Mouse (Mus musculus) left cerebral cortex, postnatal 4 days (tissue): ENCODE results near the gene Bglap. TPM values are rescaled to one million over a fixed set of nuclear protein-coding genes. Genes with fewer than 3 reads are reported as not detected.
A peak's percentile ranks its signal among the peaks of the same experiment; 100 is the strongest.
"Not testable (repeated sequence)": the region's sequence is repeated elsewhere in the genome, so short reads cannot be mapped to it uniquely, and the experiment has no call there.

Experiments used
- DNase-seq: peaks from one replicate; pipeline ENCODE4 v3.0.0-alpha.2; 2022
- intact Hi-C: fragments of 180-260 bp; cut with DNase I; formaldehyde crosslinking; loops from one replicate; pipeline ENCODE4 v1.15.1; 2025
- total RNA-seq, 2 experiments: library from RNA; stranded (reverse); gene quantifications; 2 replicates each; pipeline ENCODE4 v1.2.3; 2021

The Bglap gene
- total RNA-seq, result not detected

DNA sequence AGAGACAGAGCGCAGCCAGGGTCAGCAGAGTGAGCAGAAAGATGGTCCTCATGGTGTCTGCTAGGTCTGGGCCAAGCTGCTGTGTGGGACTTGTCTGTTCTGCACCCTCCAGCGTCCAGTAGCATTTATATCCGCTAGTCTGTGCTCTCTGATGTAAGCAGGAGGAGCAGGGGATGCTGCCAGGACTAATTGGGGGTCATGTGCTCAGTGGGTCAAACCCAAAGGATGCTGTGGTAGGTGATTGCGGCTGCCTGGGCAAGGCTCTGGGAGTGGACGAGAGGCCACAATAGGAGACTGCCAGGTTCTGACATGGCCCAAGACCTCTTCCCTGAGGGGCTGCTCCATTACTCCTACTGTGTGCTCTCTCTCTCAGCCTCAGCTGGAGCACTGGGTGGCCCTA, at the start of gene Bglap:
Bglap (minus strand) TSS at position 101 of the 400 bp plus-strand sequence.
- intact Hi-C loops, result no loop called here
- no peak for DNase-seq

GRCm38 (mm10) chr3:88428639-88429038, 44.4 kb upstream of the Bglap start:
- intact Hi-C loops, DNase-seq: not testable (repeated sequence)

DNA sequence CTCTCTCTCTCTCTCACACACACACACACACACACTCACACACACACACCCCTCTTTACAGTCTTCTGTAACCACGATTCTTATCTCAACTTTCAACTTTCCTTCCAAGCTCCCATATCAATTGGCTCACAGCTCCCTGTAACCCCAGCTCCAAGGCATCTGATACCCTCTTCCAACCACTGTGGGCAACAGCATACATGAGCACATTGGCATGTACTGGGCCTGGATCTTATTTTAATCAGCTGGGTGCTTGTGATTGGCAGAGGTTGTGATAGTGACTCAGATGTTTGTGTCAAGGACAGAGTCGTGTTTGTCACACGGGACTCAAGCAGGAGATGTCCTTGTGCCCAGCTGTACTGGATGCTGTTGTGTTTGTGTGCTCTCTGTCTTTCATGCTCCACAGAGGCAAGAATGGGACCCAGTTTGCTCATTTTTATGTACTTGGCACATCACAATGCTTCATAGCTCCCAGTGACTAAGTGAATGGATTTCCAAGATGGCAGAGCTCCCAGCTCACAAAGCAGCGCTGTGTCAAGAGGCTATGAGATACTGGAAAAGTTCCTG, 43.2 kb upstream of the Bglap start:
- intact Hi-C loops, result no loop called here
- DNase-seq, result no peak

DNA sequence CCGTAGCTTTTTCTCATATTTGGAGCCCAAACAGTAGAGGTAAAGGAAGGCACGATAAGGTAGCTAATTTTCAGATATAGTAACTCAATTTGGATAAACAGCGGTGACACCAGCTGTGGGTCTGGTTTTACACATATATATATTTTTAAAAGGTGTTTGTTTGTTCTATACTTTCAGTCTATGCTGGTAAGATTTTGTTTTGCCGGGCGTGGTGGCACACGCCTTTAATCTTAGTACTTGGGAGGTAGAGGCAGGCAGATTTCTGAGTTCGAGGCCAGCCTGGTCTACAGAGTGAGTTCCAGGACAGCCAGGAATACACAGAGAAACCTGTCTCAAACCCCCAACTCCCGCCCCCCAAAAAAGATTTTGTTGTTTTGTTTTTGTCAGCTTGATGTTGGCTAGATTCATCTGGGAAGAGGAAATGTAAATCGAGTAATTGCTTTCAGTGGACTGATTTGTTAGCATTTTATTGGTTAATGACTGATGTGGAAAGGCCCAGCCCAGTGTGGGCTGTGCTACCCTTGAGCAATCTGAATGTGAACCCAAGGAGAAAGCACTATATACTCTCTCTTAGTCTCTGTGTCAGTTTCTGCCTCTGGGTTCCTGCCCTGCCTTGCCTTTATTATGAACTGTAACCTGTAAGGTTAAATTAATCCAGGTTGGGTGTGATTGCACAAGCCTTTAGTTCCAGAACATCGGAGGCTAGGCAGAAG, 41.6 kb upstream of the Bglap start:
- DNase-seq, result no peak
- intact Hi-C loops, result no loop called here

DNA sequence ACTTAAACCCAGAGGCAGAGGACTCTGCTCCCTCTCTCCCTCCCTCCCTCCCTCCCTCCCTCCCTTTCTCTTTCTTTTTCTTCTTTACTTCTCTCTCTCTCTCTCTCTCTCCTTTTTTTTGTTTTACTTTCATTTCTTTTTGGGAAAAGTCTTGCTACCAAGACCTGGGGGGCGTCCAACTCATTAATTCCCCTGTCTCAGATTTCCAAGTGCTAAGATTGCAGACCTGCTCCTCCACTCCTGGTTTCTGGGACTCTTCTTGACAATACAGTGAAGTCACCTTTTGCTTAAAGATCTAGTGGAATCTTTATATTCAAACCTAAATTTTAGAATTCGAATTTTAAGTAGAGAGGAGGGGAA, 41.0 kb upstream of the Bglap start:
- no peak for DNase-seq
- intact Hi-C loops, result no loop called here

GRCm38 (mm10) chr3:88424605-88425329, 40.5 kb upstream of the Bglap start, which contains the start of gene Slc25a44:
Slc25a44 (minus strand) TSS chr3:88425139.
- intact Hi-C loops, result no loop called here
- DNase-seq, result peak; percentile 93

DNA sequence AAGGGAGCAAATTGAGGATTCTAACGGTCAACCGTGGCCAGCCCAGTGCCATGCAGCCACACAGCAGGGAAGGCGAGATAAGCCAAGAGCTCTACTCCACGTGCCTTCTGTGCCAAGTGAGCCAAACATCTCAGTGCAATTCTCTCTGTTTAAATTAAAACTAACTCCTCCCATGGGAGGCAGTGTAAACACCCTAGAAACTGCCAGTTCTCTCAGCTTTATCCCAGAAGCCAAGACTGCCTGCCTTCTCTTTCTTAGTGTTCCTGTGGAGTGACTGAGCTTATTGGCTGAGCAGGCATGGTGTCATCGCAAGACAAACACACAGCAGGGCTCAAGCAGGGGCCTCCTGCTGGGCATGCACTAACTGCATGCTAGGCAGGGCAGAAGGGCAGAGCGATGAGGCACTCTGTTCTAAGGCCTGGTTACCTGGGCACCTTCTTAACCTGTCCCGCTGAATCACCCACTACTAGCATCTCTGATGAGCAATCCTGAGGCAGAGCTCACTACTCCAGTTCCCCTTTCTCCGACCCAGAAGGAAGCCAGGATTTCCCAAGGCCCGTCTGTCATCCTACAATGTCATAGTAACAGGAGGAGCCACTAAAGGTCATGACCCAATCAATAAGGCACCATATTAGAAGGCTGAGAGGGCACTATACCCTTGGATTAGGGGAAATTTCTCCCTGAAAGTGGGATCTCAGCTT, 37.9 kb upstream of the Bglap start:
- DNase-seq, result peak; percentile 44
- intact Hi-C loops, result no loop called here

DNA sequence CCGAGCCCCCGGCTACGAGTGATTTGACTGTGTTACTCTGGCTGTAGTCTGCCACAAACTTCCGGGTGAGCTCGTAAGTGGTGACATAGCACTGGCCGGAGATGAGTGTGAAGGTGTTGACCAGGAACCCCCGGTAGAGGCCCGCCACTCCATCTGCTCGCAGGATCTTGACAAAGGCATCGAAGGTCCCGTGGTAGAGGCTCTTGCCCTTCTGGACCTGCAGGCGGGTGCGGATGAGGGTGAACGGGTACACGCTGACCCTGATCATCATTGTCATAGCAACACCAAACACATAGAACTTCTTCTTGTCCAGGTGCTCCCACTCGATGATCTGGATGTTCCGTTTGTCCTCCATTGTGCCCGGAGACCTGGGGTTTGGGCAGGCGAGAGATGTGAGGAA, 36.5 kb upstream of the Bglap start:
- no peak for DNase-seq
- intact Hi-C loops, result no loop called here

DNA sequence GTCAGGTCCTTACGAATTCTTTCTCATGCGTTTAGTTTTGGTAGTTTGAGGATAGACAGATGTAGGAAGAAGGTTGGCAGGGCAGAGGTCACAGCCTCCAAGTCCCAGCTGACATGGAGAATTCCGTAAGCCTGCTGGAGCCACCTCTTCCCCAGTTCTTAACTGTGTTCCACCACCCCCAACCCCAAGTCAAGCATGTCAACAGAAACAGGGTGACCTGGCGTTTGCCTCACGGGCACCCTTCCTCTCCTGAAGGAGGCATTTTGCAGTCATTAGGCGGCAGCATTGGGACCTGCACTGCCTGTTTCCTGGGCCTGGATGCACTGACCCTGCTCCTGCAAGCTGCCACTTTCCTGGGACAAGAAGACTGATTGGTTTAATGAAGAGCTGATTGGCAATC, 33.8 kb upstream of the Bglap start:
- no peak for DNase-seq
- intact Hi-C loops, result loop anchor here (10.0 kb wide), 1 partner anchor 107 kb away; no protein-coding TSS in a partner anchor

DNA sequence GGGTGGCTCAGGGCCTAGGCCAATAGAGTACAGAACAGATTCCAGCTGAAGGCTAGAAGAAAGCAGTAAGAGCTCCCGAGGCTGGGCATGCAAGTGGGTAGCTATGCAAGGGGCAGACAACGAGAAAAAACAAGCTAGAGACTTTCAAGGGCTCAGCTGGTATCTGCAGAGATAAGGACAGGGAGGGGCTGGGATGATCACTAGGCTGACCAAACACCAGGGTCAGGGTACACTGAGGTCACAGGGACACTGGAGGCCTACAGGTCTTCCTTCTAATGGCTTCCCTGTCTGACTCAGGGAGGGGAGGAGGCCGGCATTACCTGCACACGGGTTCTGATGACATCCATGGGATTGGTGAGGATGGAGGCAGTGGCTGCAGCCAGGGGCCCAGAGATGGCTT, 31.4 kb upstream of the Bglap start:
- DNase-seq, result no peak
- intact Hi-C loops, result loop anchor here (10.0 kb wide), 1 partner anchor 109 kb away; no protein-coding TSS in a partner anchor

DNA sequence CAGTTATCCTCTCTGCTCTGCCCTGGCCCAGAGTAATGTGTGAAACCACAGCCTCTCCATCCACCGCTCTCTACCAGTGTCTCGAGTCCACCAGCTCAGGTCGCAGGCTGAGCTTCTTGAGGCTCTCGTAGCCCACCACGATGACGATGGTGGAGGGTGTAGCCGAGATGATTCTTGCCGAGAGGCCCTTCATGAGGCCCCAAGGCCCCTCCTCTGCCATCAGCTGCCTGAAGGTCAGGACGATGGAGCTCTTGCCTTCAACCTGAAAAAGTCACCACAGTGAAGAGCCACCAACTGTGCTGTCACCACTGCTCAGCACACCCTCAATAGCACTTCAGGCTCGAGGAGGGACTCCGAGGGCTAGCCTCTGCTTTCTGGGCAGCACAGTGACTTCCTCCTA, 28.4 kb upstream of the Bglap start:
- intact Hi-C loops, result loop anchor here (10.0 kb wide), 1 partner anchor 112 kb away; no protein-coding TSS in a partner anchor
- no peak for DNase-seq

GRCm38 (mm10) chr3:88411681-88412080, 27.4 kb upstream of the Bglap start:
- no peak for DNase-seq
- intact Hi-C loops, result loop anchor here (10.0 kb wide), 1 partner anchor 113 kb away; no protein-coding TSS in a partner anchor

- DNase-seq, result no peak
- intact Hi-C loops, result loop anchor here (10.0 kb wide), 1 partner anchor 114 kb away; no protein-coding TSS in a partner anchor
Observed at GRCm38 (mm10) chr3:88410645-88411031, 26.4 kb upstream of the Bglap start.

GRCm38 (mm10) chr3:88409741-88410644, 25.7 kb upstream of the Bglap start, which contains the start of gene Pmf1:
Pmf1 (minus strand) TSS chr3:88410331.
- intact Hi-C loops, result loop anchor here (5.0 to 10.0 kb wide), 2 partner anchors 57 to 115 kb away; no protein-coding TSS in a partner anchor
- peak; percentile 93 for DNase-seq

DNA sequence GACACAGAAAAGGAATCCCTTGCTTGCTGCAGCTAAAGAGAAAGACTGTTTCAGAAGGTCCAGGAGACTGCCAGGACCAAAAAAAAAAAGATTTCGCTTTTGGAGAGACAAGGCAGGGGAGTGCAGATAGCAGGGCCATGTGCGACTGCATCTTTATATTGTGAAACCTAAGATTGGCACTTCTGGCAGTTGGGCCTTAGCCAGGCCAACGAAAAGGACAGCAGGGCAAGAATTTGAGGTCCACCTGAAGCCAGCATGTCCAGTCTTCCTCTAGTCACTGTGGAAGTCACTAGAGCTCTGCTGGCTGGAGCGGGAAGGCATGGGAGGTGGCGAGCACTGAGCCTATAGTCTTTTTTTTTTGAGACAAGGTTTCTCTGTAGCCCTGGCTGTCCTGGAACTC, 24.7 kb upstream of the Bglap start:
- DNase-seq, result no peak
- intact Hi-C loops, result loop anchor here (5.0 kb wide), 1 partner anchor 58 kb away; no protein-coding TSS in a partner anchor

DNA sequence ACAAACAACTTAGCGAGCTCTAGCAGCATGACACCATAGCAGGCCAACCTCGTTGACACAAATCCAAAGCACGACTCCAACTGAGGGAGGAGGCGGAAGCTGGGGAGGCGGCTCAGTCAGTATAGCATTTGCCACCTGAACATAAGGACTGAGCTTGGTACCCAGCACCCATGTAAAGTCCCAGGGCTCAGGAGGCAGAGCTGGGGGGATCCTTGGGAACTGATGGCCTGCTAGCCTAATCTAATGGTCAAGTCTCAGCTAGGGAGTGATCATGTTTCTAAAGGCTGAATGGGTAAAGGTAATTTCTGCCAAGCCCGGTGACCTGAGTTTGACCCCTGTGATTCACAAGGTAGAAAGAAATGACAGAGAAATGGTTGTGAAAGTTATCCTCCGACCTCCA, 23.3 kb upstream of the Bglap start:
- DNase-seq, result no peak
- intact Hi-C loops, result loop anchor here (5.0 kb wide), 1 partner anchor 60 kb away; no protein-coding TSS in a partner anchor

- DNase-seq, result peak; percentile 65
- intact Hi-C loops, result loop anchor here (5.0 kb wide), 1 partner anchor 60 kb away; no protein-coding TSS in a partner anchor
Observed at GRCm38 (mm10) chr3:88407090-88407489, 22.8 kb upstream of the Bglap start.

GRCm38 (mm10) chr3:88403522-88404230, 19.4 kb upstream of the Bglap start:
- DNase-seq, result no peak
- intact Hi-C loops, result no loop called here

- intact Hi-C loops, result no loop called here
- peak; percentile 52 for DNase-seq
Observed at GRCm38 (mm10) chr3:88398666-88399065, 14.4 kb upstream of the Bglap start.
